Mouse (Mus musculus) limb, embryonic 15.5 days (tissue): Measurements from ENCODE around the gene Ifnl2. TPM values are rescaled to one million over a fixed set of nuclear protein-coding genes. Genes with fewer than 3 reads are reported as not detected.
"Not testable (repeated sequence)": the region's sequence is repeated elsewhere in the genome, so short reads cannot be mapped to it uniquely, and the experiment has no call there.

Experiments
- ATAC-seq: fragments of 200-750 bp; cut with Nextera tagmentation; 2 replicates; pipeline ENCODE4 v1.8.0; 2017; ENCODE audit warnings: low read depth, moderate TSS enrichment; ENCODE audit not compliant: insufficient number of reproducible peaks, low FRiP score, low TSS enrichment
- H3K27ac ChIP-seq: fragments of 300-500 bp; sonication (generic); 2 replicates; pipeline ENCODE4 v1.5.1; 2015; ENCODE audit warnings: moderate library complexity, mild to moderate bottlenecking, inconsistent platforms
- H3K27me3 ChIP-seq: fragments of 300-500 bp; sonication (generic); 2 replicates; pipeline ENCODE4 v1.6.1; 2015; ENCODE audit warnings: inconsistent platforms
- H3K36me3 ChIP-seq: fragments of 300-500 bp; sonication (generic); 2 replicates; pipeline ENCODE4 v1.6.1; 2015; ENCODE audit warnings: inconsistent platforms
- H3K4me1 ChIP-seq: fragments of 300-500 bp; sonication (generic); 2 replicates; pipeline ENCODE4 v1.6.1; 2015; ENCODE audit warnings: inconsistent platforms
- H3K4me2 ChIP-seq: fragments of 300-500 bp; sonication (generic); 2 replicates; pipeline ENCODE4 v1.6.1; 2015; ENCODE audit warnings: mild to moderate bottlenecking, inconsistent platforms
- H3K4me3 ChIP-seq: fragments of 300-500 bp; sonication (generic); 2 replicates; pipeline ENCODE4 v1.5.1; 2015; ENCODE audit warnings: mild to moderate bottlenecking, inconsistent platforms
- H3K9ac ChIP-seq: fragments of 300-500 bp; sonication (generic); 2 replicates; pipeline ENCODE4 v1.6.1; 2015; ENCODE audit warnings: inconsistent platforms
- H3K9me3 ChIP-seq: fragments of 300-500 bp; sonication (generic); 2 replicates; pipeline ENCODE4 v1.6.1; 2016; ENCODE audit warnings: inconsistent platforms
- WGBS: fragments of 180-500 bp; shearing (Covaris S2); methylation state at CpG from one replicate; pipeline ENCODE4 v1.1.7; 2015; 5-methylcytosine and 5-hydroxymethylcytosine counted together
- polyA plus RNA-seq: library from polyadenylated mRNA; unstranded; fragments of >200 nt; fragmentation: Nextera tagmentation; extraction: Ambion mirVana; gene quantifications from 2 replicates; pipeline ENCODE4 v1.2.1, GENCODE M21; 2015

The Ifnl2 gene
- polyA plus RNA-seq, 1 experiment from 2014 or later: not detected

DNA sequence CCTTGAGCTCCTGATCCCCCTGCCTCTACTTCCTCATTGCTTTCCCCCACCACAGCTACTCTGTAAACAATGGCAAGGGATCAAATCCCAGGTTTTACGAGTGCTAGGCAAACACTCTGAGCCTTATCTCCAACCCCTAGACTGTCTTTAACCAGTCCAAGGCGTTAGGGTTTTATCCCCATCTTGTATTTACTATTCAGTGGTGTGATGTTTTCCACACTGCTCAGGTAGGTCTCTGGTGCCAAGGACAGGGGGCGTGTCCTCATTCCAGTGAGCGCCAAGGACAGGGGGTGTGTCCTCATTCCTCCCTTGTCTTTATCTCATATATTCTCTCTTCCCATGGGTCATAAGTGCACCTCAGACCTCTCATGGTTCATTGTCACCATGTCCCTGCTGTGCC is 30.3 kb upstream of the Ifnl2 start, which contains the start of gene Sycn:
Gene Sycn, plus strand, starts transcription at position 360 of the 400 bp plus-strand sequence.
- Histone ChIP-seq H3K36me3 (no peaks in the 10 kb centered on the region), H3K4me3 (no peak within 1 kb of the TSS), H3K9ac (no peak within 1 kb of the TSS), H3K27ac (no peak within 1 kb of the TSS), H3K4me1 (peaks cover 7% of the 10 kb centered on the region; the same call in 1 of the 2 replicates), H3K9me3 (no peaks in the 10 kb centered on the region), H3K4me2 (no peak within 1 kb of the TSS), H3K27me3 (peaks cover 18% of the 10 kb centered on the region)
- 63% methylated on average over 4 of the region's 4 CpGs for WGBS
- no peak for ATAC-seq

GRCm38 (mm10) chr7:28538886-28539285 is 28.6 kb upstream of the Ifnl2 start:
- not testable (repeated sequence) for H3K4me3 ChIP-seq, H3K9me3 ChIP-seq, H3K9ac ChIP-seq, H3K27ac ChIP-seq, H3K4me1 ChIP-seq, ATAC-seq, H3K36me3 ChIP-seq, H3K4me2 ChIP-seq, H3K27me3 ChIP-seq
- WGBS: 87% methylated on average over 6 of the region's 6 CpGs

DNA sequence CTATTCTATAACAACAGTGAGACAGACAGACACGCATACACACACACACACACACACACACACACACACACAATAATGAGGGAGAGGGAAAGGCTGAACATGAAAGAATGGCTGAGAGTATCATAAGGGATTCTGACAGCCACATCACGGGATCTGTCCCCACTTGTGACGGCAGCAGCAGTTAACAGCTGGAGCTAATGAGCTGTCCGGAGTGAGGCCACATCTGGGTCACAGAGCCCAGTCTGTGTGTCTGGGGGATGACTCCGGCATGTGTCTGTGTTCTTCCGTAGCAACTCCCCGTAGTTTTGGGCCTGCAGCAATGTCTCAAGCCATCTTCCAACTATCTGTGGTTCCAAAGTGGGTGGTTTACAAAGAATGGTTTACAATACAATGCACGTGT is 21.8 kb upstream of the Ifnl2 start:
- Histone ChIP-seq H3K4me3 (no peak overlapping the region), H3K4me1 (peaks cover 7% of the 10 kb centered on the region; the same call in 1 of the 2 replicates), H3K27ac (no peak overlapping the region), H3K27me3 (no peaks in the 10 kb centered on the region), H3K4me2 (no peak overlapping the region), H3K9me3 (no peaks in the 10 kb centered on the region), H3K9ac (no peak overlapping the region), H3K36me3 (no peaks in the 10 kb centered on the region)
- ATAC-seq: no peak
- 47% methylated on average over 8 of the region's 8 CpGs for WGBS

DNA sequence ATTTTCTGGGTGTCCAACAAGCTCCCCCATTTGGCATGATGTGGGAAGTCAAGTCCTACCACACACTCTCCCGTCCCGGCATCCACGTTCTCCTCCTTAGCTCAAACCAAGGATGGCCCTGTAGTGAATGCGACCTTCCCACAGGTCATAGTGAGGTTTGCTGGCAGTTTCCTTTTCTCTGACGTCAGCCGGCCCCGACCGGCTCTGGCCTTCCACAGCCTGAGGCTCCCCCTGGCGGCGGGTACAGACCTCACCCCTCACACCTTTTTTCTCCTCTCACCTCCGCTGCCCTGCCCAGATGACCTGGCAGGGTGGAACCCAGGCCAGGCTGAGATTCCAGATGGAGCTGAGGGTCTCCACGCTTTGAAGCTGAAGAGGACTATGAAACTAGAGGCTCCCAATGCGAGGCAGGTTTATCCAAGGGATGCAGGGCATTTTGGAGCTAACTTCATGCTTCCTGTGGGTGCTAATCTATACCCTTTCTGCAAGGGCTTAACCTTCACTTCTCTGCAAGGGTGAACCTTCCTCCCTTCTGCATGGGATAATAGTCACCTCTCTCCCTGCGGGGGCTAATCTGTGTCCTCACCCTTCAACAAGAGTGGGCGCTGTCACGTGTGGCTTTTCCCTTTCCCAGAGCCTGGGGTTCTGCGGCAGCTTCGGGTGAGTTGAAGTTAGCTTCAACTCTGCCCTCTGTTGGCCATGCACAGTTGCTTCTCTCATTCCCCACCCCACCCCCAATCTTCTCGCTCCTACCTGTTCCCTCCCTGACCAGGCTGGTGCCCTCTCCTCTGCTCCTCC is 17.9 kb upstream of the Ifnl2 start:
- no peak overlapping the region for H3K4me2 ChIP-seq
- no peak for ATAC-seq
- H3K27ac ChIP-seq: no peak overlapping the region
- H3K27me3 ChIP-seq: no peaks in the 10 kb centered on the region
- peaks cover 7% of the 10 kb centered on the region; the same call in 1 of the 2 replicates for H3K4me1 ChIP-seq
- no peaks in the 10 kb centered on the region for H3K9me3 ChIP-seq
- H3K4me3 ChIP-seq: no peak overlapping the region
- 5% methylated on average over 19 of the region's 19 CpGs for WGBS
- no peak overlapping the region for H3K9ac ChIP-seq
- no peaks in the 10 kb centered on the region for H3K36me3 ChIP-seq

- not testable (repeated sequence) for H3K27me3 ChIP-seq, H3K9me3 ChIP-seq, ATAC-seq, H3K4me3 ChIP-seq, H3K4me1 ChIP-seq, H3K9ac ChIP-seq, H3K36me3 ChIP-seq, H3K4me2 ChIP-seq, H3K27ac ChIP-seq
- 62% methylated on average over 5 of the region's 6 CpGs for WGBS
Measured at GRCm38 (mm10) chr7:28522536-28522935, 12.3 kb upstream of the Ifnl2 start, which contains the start of gene Ifnl3. Gene Ifnl3 (plus strand): TSS chr7:28522836.

DNA sequence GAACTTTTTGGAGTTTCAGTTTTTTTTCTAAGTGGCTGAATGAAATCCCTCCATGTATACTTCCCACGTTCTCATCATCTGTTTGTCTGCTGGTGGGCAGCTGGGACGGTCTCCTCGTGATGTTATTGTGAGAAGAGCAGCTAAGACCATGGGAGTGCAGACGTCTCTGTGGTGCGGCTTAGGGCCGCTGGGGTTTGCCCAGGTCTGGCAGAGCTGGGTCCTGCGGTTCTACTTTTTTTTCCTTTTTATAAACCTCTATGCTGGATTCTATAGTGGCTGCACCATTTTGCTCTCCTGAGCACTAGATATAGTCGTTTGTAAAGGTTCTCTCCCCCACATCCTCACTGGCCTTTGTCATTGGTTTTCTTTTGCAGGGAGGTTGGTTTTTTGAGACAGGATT is 1.2 kb upstream of the Ifnl2 start:
- no peak overlapping the region for H3K9ac ChIP-seq
- WGBS: 75% methylated on average over 8 of the region's 8 CpGs
- H3K27me3 ChIP-seq: no peaks in the 10 kb centered on the region
- ATAC-seq: no peak
- no peaks in the 10 kb centered on the region for H3K4me1 ChIP-seq
- H3K27ac ChIP-seq: no peak overlapping the region
- H3K9me3 ChIP-seq: no peaks in the 10 kb centered on the region
- no peaks in the 10 kb centered on the region for H3K36me3 ChIP-seq
- no peak overlapping the region for H3K4me2 ChIP-seq
- no peak overlapping the region for H3K4me3 ChIP-seq

GRCm38 (mm10) chr7:28509121-28509520 is 1.1 kb downstream of the Ifnl2 start:
- not testable (repeated sequence) for H3K27me3 ChIP-seq, H3K36me3 ChIP-seq, H3K9me3 ChIP-seq, H3K4me3 ChIP-seq, H3K27ac ChIP-seq, ATAC-seq, H3K4me1 ChIP-seq, H3K4me2 ChIP-seq, H3K9ac ChIP-seq
- WGBS: 62% methylated on average over 2 of the region's 2 CpGs

DNA sequence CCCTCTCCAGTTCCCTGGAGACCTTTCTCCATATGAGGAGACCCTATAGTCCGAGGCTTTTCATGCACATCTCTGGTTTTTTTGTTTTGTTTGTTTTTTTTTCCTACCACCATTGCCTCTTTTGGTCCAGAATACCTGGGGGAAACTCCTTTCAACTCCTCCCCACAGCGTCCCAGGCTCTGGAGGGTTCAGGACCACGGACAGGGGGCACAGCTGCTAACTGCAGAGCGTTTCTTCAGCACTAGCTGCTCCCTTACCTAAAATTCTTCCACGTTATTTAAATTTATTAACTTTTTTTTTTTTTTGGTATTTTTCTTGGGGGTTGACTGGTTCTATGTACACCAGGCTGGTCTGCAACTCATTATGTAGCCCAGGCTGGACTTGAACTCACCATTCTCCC is 4.7 kb downstream of the Ifnl2 start:
- 3% methylated on average over 5 of the region's 5 CpGs for WGBS
- H3K27ac ChIP-seq: no peak overlapping the region
- no peaks in the 10 kb centered on the region for H3K36me3 ChIP-seq
- H3K9me3 ChIP-seq: no peaks in the 10 kb centered on the region
- no peak overlapping the region for H3K4me3 ChIP-seq
- no peaks in the 10 kb centered on the region for H3K27me3 ChIP-seq
- ATAC-seq: no peak
- no peaks in the 10 kb centered on the region for H3K4me1 ChIP-seq
- no peak overlapping the region for H3K9ac ChIP-seq
- no peak overlapping the region for H3K4me2 ChIP-seq

DNA sequence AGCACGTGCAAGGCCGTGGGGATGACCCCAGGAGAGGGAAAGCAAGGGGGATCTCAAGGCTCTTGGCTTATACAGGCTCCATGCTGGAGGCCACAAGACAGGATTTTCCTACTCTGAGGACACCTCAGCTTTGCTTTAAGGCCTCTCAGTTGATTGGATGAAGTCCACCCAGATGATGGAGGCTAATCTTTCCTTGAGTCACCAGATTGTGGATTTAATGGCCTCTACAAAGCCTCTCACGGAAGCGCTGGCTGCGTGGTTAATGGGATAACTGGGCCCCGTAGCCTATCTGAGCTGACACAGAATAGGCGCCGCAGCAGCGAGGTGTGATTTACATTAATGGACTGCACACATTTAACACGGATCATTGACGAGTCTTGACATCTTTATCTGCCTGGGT is 14.8 kb downstream of the Ifnl2 start:
- H3K27ac ChIP-seq: no peak overlapping the region
- H3K27me3 ChIP-seq: no peaks in the 10 kb centered on the region
- H3K4me2 ChIP-seq: no peak overlapping the region
- no peak for ATAC-seq
- no peaks in the 10 kb centered on the region for H3K9me3 ChIP-seq
- WGBS: 73% methylated on average over 11 of the region's 11 CpGs
- H3K9ac ChIP-seq: no peak overlapping the region
- peaks cover 5% of the 10 kb centered on the region; the same call in 1 of the 2 replicates for H3K4me1 ChIP-seq
- H3K36me3 ChIP-seq: no peaks in the 10 kb centered on the region
- H3K4me3 ChIP-seq: no peak overlapping the region

- ATAC-seq: no peak
Measured at GRCm38 (mm10) chr7:28492310-28492709, 17.9 kb downstream of the Ifnl2 start.

DNA sequence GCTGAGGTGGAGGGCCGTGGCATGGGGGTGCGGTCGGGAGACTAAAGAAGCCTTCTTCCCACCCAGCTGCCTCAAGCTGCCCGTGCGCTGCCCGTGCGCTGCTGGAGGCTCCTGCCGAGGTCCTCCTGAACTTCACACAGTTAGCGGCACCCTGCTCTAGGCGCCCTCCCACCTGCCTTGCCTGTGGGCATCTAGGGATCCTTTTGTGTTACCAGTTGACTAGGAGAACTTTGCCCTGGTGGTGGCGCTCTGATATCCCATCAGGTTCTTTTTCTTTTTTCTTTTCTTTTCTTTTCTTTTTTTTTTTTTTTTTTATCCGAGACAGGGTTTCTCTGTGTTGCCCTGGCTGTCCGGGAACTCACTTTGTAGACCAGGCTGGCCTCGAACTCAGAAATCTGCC is 19.4 kb downstream of the Ifnl2 start:
- Histone ChIP-seq H3K27ac (no peak overlapping the region), H3K4me1 (peaks cover 17% of the 10 kb centered on the region), H3K36me3 (no peaks in the 10 kb centered on the region), H3K4me2 (no peak overlapping the region), H3K9ac (no peak overlapping the region), H3K4me3 (no peak overlapping the region), H3K9me3 (no peaks in the 10 kb centered on the region), H3K27me3 (no peaks in the 10 kb centered on the region)
- WGBS: 32% methylated on average over 14 of the region's 14 CpGs
- no peak for ATAC-seq

More at GRCm38 (mm10) chr7:28492310-28492709, 17.9 kb downstream of the Ifnl2 start:
- H3K4me3 ChIP-seq: no peak overlapping the region
- no peak overlapping the region for H3K9ac ChIP-seq
- no peaks in the 10 kb centered on the region for H3K9me3 ChIP-seq
- 81% methylated on average over 8 of the region's 8 CpGs for WGBS
- H3K27me3 ChIP-seq: no peaks in the 10 kb centered on the region
- no peak overlapping the region for H3K4me2 ChIP-seq
- peaks cover 16% of the 10 kb centered on the region for H3K4me1 ChIP-seq
- H3K27ac ChIP-seq: no peak overlapping the region
- H3K36me3 ChIP-seq: no peaks in the 10 kb centered on the region

GRCm38 (mm10) chr7:28490410-28490809 is 19.8 kb downstream of the Ifnl2 start:
- peaks cover 17% of the 10 kb centered on the region for H3K4me1 ChIP-seq
- 3% methylated on average over 10 of the region's 10 CpGs for WGBS
- H3K36me3 ChIP-seq: no peaks in the 10 kb centered on the region
- no peak overlapping the region for H3K4me2 ChIP-seq
- H3K9me3 ChIP-seq: no peaks in the 10 kb centered on the region
- H3K27me3 ChIP-seq: no peaks in the 10 kb centered on the region
- no peak for ATAC-seq
- H3K9ac ChIP-seq: no peak overlapping the region
- H3K4me3 ChIP-seq: no peak overlapping the region
- no peak overlapping the region for H3K27ac ChIP-seq
